Mouse (Mus musculus) hindbrain, embryonic 12.5 days (tissue): ENCODE measurements around the gene Sobp. TPM values are rescaled to one million over a fixed set of nuclear protein-coding genes. Genes with fewer than 3 reads are reported as not detected.
A peak's percentile ranks its signal among the peaks of the same experiment; 100 is the strongest.

ENCODE experiments used
- ATAC-seq: fragments of 200-750 bp; cut with Nextera tagmentation; 2 replicates; pipeline ENCODE4 v1.8.0; 2017; ENCODE audit warnings: moderate TSS enrichment; ENCODE audit not compliant: low FRiP score
- H3K27ac ChIP-seq: fragments of 300-500 bp; sonication (generic); 2 replicates; pipeline ENCODE4 v1.5.1; 2016; ENCODE audit warnings: mild to moderate bottlenecking
- H3K27me3 ChIP-seq: fragments of 300-500 bp; sonication (generic); 2 replicates; pipeline ENCODE4 v1.6.1; 2016; ENCODE audit warnings: mild to moderate bottlenecking
- H3K36me3 ChIP-seq: fragments of 300-500 bp; sonication (generic); 2 replicates; pipeline ENCODE4 v1.6.1; 2016; ENCODE audit warnings: mild to moderate bottlenecking
- H3K4me1 ChIP-seq: fragments of 300-500 bp; sonication (generic); 2 replicates; pipeline ENCODE4 v1.6.1; 2016
- H3K4me2 ChIP-seq: fragments of 300-500 bp; sonication (generic); replicated peaks from 2 replicates; pipeline ENCODE4 v1.6.1; 2016; ENCODE audit warnings: mild to moderate bottlenecking
- H3K4me3 ChIP-seq: fragments of 300-500 bp; sonication (generic); 2 replicates; pipeline ENCODE4 v1.5.1; 2016; ENCODE audit warnings: mild to moderate bottlenecking
- H3K9ac ChIP-seq: fragments of 300-500 bp; sonication (generic); 2 replicates; pipeline ENCODE4 v1.6.1; 2016; ENCODE audit warnings: mild to moderate bottlenecking, moderate library complexity
- H3K9me3 ChIP-seq: fragments of 300-500 bp; sonication (generic); replicated peaks from 2 replicates; pipeline ENCODE4 v1.6.1; 2016; ENCODE audit warnings: mild to moderate bottlenecking
- WGBS: fragments of 180-500 bp; shearing (Covaris S2); methylation state at CpG from one replicate; pipeline ENCODE4 v1.1.7; 2016; 5-methylcytosine and 5-hydroxymethylcytosine counted together
- polyA plus RNA-seq: library from polyadenylated mRNA; unstranded; fragments of >200 nt; fragmentation: Nextera tagmentation; extraction: Ambion mirVana; gene quantifications from 2 replicates; pipeline ENCODE4 v1.2.1, GENCODE M21; 2016

Sobp gene
- polyA plus RNA-seq: 10.8 and 11.5 TPM in 2 replicates

DNA sequence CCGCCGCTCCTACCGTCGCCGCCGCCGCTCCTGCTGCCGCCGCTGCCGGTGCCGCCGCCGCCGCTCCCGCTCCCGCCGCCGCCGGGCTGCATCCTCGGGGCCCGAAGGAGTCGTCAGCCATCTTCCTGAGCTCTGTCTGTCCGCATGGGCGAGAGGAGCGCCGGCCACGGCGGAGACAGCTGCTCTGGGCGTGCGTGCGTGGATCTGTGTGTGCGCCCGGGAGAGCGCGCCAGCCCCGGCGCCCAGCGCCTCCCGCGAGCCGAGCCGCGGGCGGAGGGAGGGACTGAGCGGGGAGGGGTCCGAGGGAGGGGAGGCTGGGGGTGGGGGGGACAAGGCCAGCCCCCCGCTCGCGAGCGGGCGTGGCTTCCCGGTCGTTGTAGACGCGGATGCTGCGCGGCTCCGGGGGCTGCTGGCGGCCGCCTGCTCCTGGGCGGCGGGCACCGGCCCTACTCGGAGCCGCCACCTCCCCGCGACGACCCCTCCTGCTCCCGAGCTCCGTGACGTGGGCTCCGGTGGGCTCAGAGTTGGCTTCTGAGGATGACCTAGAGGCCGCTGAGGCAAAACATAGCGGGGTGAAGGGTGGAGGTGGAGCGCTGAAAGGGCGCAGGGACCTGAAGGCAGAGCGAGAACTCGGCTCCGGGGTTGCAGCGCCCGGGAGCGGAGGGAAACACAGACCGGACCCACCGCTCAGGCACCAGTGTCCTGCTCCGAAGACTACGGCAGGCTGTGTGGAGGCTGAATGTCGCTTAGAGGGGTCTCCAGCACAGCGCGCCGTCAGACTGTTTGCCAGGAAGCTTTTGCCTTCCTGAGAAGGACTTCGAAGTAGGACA is at the start of gene Sobp, which contains the start of gene 9030612E09Rik:
Gene Sobp (minus strand): TSS at position 205 of the 830 bp plus-strand sequence.
Gene 9030612E09Rik (plus strand): TSS at position 379 of the 830 bp plus-strand sequence.
- H3K9ac ChIP-seq: peak within 1 kb of the TSS; percentile 94
- peak within 1 kb of the TSS; percentile 98 for H3K27ac ChIP-seq
- peak within 1 kb of the TSS; percentile 89 for H3K4me3 ChIP-seq
- peaks cover 28% of the 10 kb centered on the region for H3K4me1 ChIP-seq
- H3K27me3 ChIP-seq: peaks cover 6% of the 10 kb centered on the region
- no peaks in the 10 kb centered on the region for H3K9me3 ChIP-seq
- under 1% methylated on average over 62 of the region's 91 CpGs for WGBS
- peak; percentile 86 for ATAC-seq
- H3K4me2 ChIP-seq: peak within 1 kb of the TSS; percentile 83
- no peaks in the 10 kb centered on the region for H3K36me3 ChIP-seq

DNA sequence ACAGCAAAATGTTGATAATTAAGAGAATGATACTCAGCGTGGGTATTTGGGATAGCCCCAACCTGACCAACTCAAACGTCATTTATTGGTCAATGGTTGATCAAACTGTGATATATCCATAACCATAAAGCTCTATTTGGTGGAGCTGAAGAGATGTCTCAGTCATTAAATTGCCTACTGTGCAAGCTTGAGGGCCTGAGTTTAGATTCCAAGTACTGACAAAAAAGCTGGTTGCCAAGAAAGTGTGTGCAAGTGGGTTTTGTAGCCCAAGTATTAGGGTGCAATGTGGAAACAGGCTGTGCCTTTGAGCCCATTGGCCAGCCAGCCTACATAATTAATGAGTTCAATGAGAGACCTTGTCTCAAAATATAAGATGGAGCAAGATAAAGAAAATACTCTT is 49.1 kb upstream of the Sobp start:
- Histone ChIP-seq H3K4me1 (peaks cover 11% of the 10 kb centered on the region), H3K27me3 (no peaks in the 10 kb centered on the region), H3K9ac (no peak overlapping the region), H3K36me3 (no peaks in the 10 kb centered on the region), H3K27ac (no peak overlapping the region), H3K4me3 (no peak overlapping the region), H3K4me2 (no peak overlapping the region), H3K9me3 (no peaks in the 10 kb centered on the region)
- 96% methylated on average over 2 of the region's 2 CpGs for WGBS
- no peak for ATAC-seq

GRCm38 (mm10) chr10:43221659-43222058 is 47.3 kb upstream of the Sobp start:
- peaks cover 11% of the 10 kb centered on the region for H3K4me1 ChIP-seq
- peak overlapping the region; percentile 77 for H3K9ac ChIP-seq
- ATAC-seq: peak; percentile 63; the same call in 1 of the 2 replicates
- H3K36me3 ChIP-seq: no peaks in the 10 kb centered on the region
- H3K4me3 ChIP-seq: peak overlapping the region; percentile 84
- no peaks in the 10 kb centered on the region for H3K27me3 ChIP-seq
- WGBS: under 1% methylated on average over 25 of the region's 25 CpGs
- H3K9me3 ChIP-seq: no peaks in the 10 kb centered on the region
- peak overlapping the region; percentile 96 for H3K27ac ChIP-seq
- H3K4me2 ChIP-seq: peak overlapping the region; percentile 91

GRCm38 (mm10) chr10:43220910-43221625 is 46.7 kb upstream of the Sobp start, which contains the start of gene Pdss2:
Pdss2 (plus strand) TSS chr10:43221486.
- Histone ChIP-seq H3K4me3 (peak within 1 kb of the TSS; percentile 84), H3K27ac (peak within 1 kb of the TSS; percentile 96), H3K9me3 (no peaks in the 10 kb centered on the region), H3K27me3 (no peaks in the 10 kb centered on the region), H3K4me2 (peak within 1 kb of the TSS; percentile 91), H3K36me3 (no peaks in the 10 kb centered on the region), H3K9ac (peak within 1 kb of the TSS; percentile 93), H3K4me1 (peaks cover 11% of the 10 kb centered on the region)
- peak; percentile 98 for ATAC-seq
- under 1% methylated on average over 50 of the region's 50 CpGs for WGBS

- Histone ChIP-seq H3K27ac (peak overlapping the region; percentile 96), H3K9ac (peak overlapping the region; percentile 93), H3K9me3 (no peaks in the 10 kb centered on the region), H3K4me1 (peaks cover 11% of the 10 kb centered on the region), H3K4me2 (peak overlapping the region; percentile 91), H3K4me3 (peak overlapping the region; percentile 84), H3K36me3 (no peaks in the 10 kb centered on the region), H3K27me3 (no peaks in the 10 kb centered on the region)
- 19% methylated on average over 7 of the region's 7 CpGs for WGBS
- peak; percentile 30 for ATAC-seq
Measured at GRCm38 (mm10) chr10:43220479-43220878, 46.1 kb upstream of the Sobp start.

GRCm38 (mm10) chr10:43217361-43217900 is 43.1 kb upstream of the Sobp start:
- Histone ChIP-seq H3K27ac (no peak overlapping the region), H3K27me3 (no peaks in the 10 kb centered on the region), H3K9ac (no peak overlapping the region), H3K9me3 (no peaks in the 10 kb centered on the region), H3K36me3 (no peaks in the 10 kb centered on the region), H3K4me1 (peaks cover 11% of the 10 kb centered on the region), H3K4me3 (no peak overlapping the region), H3K4me2 (no peak overlapping the region)
- 91% methylated on average over 13 of the region's 13 CpGs for WGBS
- no peak for ATAC-seq

GRCm38 (mm10) chr10:43211866-43212265 is 37.5 kb upstream of the Sobp start:
- H3K27ac ChIP-seq: no peak overlapping the region
- no peak overlapping the region for H3K9ac ChIP-seq
- no peak overlapping the region for H3K4me2 ChIP-seq
- no peak overlapping the region for H3K4me3 ChIP-seq
- WGBS: 30% methylated on average over 6 of the region's 6 CpGs
- H3K4me1 ChIP-seq: no peaks in the 10 kb centered on the region
- H3K9me3 ChIP-seq: peaks cover 5% of the 10 kb centered on the region; the same call in 1 of the 2 replicates
- no peak for ATAC-seq
- H3K27me3 ChIP-seq: no peaks in the 10 kb centered on the region
- H3K36me3 ChIP-seq: no peaks in the 10 kb centered on the region

GRCm38 (mm10) chr10:43203865-43204264 is 29.5 kb upstream of the Sobp start:
- Histone ChIP-seq H3K36me3 (no peaks in the 10 kb centered on the region), H3K27ac (no peak overlapping the region), H3K4me2 (no peak overlapping the region), H3K4me1 (no peaks in the 10 kb centered on the region), H3K9me3 (0 out of 2 replicates have a peak, but pooled peaks cover under 1% of the 10 kb centered on the region), H3K9ac (no peak overlapping the region), H3K4me3 (no peak overlapping the region), H3K27me3 (no peaks in the 10 kb centered on the region)
- 76% methylated on average over 3 of the region's 3 CpGs for WGBS
- ATAC-seq: no peak

GRCm38 (mm10) chr10:43200206-43200605 is 25.9 kb upstream of the Sobp start:
- H3K36me3 ChIP-seq: no peaks in the 10 kb centered on the region
- ATAC-seq: no peak
- H3K4me3 ChIP-seq: no peak overlapping the region

DNA sequence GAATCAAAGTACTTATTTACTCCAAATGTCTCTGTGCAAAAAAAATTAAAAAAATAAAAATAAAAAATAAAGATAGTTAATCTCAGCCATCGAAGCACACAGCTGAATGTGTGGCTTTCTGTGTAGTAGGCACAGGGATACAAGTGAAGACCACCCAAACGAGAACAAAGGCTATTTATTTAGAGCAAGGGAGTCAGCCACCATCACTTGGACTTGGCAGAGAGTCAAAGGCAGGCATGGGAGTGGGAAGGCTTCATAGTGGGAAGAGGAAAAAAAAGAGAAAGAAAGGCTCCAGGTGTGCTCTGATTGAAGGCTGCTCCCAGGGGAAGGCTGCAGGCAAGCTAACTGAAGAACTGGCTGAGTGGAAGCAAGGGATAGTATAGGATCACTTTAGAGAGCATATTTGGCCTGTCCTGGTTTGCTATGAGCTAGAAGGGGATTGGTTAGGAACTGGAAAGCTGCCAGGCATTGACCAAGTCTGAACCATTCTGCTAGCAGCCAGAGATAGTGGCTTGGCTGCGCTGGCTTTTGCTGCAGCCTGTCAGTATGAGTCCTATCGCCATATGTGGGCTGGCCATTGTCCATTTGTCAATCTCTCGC is 6.1 kb upstream of the Sobp start:
- H3K9ac ChIP-seq: no peak overlapping the region
- H3K9me3 ChIP-seq: no peaks in the 10 kb centered on the region
- 0 out of 2 replicates have a peak overlapping the region, but pooled peaks have one; percentile 3 for H3K4me2 ChIP-seq
- H3K27ac ChIP-seq: peak overlapping the region; percentile 45
- peak; percentile 84 for ATAC-seq
- no peak overlapping the region for H3K4me3 ChIP-seq
- WGBS: 35% methylated on average over 5 of the region's 5 CpGs
- peaks cover 6% of the 10 kb centered on the region for H3K27me3 ChIP-seq
- peaks cover 15% of the 10 kb centered on the region for H3K4me1 ChIP-seq
- H3K36me3 ChIP-seq: no peaks in the 10 kb centered on the region

More at GRCm38 (mm10) chr10:43200206-43200605, 25.9 kb upstream of the Sobp start:
- WGBS: 90% methylated on average over 2 of the region's 2 CpGs
- Histone ChIP-seq H3K27ac (no peak overlapping the region), H3K9ac (no peak overlapping the region), H3K4me2 (no peak overlapping the region), H3K27me3 (no peaks in the 10 kb centered on the region), H3K4me1 (no peaks in the 10 kb centered on the region), H3K9me3 (no peaks in the 10 kb centered on the region)

DNA sequence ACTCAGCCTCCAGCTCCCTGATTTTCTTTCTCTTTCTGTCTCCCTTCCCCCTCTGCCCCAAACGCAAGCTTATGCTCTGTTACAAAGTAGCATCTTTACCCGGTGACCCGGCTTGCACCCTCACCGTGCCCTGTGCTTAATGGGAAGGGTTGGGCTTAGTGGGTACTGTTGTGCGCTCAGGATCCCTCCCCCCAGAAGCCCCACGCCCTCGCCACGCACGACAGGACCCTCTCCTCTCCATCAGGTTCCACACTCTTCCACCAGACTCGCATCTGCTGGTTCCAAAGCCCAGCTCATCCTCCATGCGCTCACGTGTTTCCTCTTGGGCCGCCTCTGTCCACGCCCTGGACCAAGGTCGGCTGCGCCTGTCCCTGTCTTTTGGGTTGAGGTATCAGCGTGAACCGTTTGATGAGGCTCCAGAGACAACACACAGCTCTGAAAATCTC is 849 bp upstream of the Sobp start:
- Histone ChIP-seq H3K36me3 (no peaks in the 10 kb centered on the region), H3K4me3 (peak overlapping the region; percentile 89), H3K27me3 (peaks cover 6% of the 10 kb centered on the region), H3K9me3 (no peaks in the 10 kb centered on the region), H3K4me2 (peak overlapping the region; percentile 83), H3K27ac (peak overlapping the region; percentile 98), H3K4me1 (peaks cover 28% of the 10 kb centered on the region), H3K9ac (peak overlapping the region; percentile 94)
- 0% methylated on average over 18 of the region's 18 CpGs for WGBS
- ATAC-seq: peak; percentile 41
